Mouse (Mus musculus): ENCODE results near the gene Tmc5.

Tmc5 gene

GRCm38 (mm10) chr7:118597201-118597600, at the start of gene Tmc5:
Gene Tmc5, plus strand, starts transcription at chr7:118597297.
- no peak for DNase-seq (ENCODE audit: low spot score in 2 of 2)

GRCm38 (mm10) chr7:118547451-118547850, 49.6 kb upstream of the Tmc5 start:
- DNase-seq (ENCODE audit: low spot score in 2 of 2): no peak

GRCm38 (mm10) chr7:118553881-118554280, 43.2 kb upstream of the Tmc5 start:
- no peak for DNase-seq (ENCODE audit: low spot score in 2 of 2)

- no peak for DNase-seq (ENCODE audit: low spot score in 2 of 2)
Observed at GRCm38 (mm10) chr7:118554290-118554689, 42.8 kb upstream of the Tmc5 start.

- DNase-seq (ENCODE audit: low spot score in 2 of 2): no peak
Observed at GRCm38 (mm10) chr7:118569121-118569543, 28.0 kb upstream of the Tmc5 start.

- no peak for DNase-seq (ENCODE audit: low spot score in 2 of 2)
Observed at GRCm38 (mm10) chr7:118571350-118571749, 25.7 kb upstream of the Tmc5 start.

GRCm38 (mm10) chr7:118572039-118572438, 25.1 kb upstream of the Tmc5 start:
- DNase-seq (ENCODE audit: low spot score in 2 of 2): no peak

- no peak for DNase-seq (ENCODE audit: low spot score in 2 of 2)
Observed at GRCm38 (mm10) chr7:118578269-118578668, 18.8 kb upstream of the Tmc5 start.

- no peak for DNase-seq (ENCODE audit: low spot score in 2 of 2)
Observed at GRCm38 (mm10) chr7:118579938-118580337, 17.2 kb upstream of the Tmc5 start.

DNA sequence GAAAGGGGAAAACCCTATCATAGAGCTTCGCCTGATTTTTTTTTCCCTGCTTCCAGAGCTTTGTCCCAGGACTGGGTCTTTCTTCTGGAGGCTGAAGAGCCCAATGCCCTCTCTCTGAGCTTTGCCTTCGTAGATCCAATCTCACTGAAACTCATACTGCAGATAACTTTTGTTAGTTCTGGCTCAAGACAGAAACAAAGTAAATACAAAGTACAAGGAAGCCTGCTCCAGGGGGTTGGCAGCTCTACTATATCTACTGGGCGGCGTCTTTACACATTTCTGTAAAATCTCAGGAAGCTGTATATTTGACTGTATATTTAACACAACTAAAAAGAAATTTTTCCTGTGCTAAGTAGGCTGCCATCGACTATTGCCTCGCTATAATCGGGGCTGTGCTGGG, 13.3 kb upstream of the Tmc5 start:
- no peak for DNase-seq (ENCODE audit: low spot score in 2 of 2)

DNA sequence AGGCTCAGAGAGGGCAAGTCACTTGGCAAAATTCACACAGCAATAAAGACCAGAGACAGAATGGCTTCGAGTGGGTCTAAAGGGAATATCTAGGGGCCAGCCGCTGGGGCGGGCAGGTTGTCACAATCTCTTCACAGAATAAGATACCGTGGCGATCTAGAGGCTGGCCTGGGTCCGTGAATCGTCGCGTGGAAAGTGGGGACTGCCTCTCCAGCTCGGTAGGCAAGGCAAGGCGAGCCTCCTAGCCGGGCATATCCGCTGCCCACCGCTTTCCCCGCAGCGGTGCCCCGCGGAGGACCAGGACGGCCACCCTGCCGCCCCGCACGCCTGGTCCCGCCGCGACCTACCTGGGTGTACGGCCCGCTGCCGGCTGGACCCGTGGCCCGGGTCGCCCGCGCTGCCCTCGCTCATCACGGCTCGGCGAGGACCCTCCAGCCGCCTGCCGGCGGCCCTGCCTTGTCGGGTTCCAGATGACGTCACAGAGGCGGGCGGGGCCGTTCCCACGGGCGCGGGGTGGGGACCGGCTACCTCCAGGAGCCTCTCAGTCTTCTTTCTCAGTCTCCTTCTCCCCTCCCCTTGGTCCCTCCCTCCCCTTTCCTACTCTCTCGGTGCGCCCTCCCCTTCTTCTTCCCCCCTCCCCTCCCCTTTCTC, 12.7 kb upstream of the Tmc5 start, which contains the start of gene Tmc7:
Gene Tmc7 (minus strand): TSS at position 480 of the 651 bp plus-strand sequence.
- DNase-seq (ENCODE audit: low spot score in 2 of 2): peak in 1 of 2 experiments; percentile 28

DNA sequence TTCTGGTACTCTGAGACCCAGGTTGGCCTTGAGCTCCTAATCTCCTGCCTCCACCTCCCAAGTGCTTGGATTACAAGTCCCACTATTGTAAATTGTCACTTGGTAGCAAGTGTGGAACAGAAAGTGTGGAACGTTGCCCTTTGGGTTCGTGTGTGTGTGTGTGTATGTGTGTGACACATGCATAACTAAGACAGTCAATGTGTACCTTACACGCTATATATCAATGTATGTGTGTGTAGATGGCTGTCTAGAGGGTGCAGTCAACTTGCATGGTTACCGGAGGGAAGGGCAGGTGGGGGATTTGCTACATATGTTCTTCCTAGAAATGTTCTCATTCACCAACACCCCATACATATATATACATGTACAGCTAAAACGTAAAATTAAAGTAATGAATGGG, 12.2 kb upstream of the Tmc5 start:
- no peak for DNase-seq (ENCODE audit: low spot score in 2 of 2)

- DNase-seq (ENCODE audit: low spot score in 2 of 2): no peak
Observed at GRCm38 (mm10) chr7:118585856-118586255, 11.2 kb upstream of the Tmc5 start.

DNA sequence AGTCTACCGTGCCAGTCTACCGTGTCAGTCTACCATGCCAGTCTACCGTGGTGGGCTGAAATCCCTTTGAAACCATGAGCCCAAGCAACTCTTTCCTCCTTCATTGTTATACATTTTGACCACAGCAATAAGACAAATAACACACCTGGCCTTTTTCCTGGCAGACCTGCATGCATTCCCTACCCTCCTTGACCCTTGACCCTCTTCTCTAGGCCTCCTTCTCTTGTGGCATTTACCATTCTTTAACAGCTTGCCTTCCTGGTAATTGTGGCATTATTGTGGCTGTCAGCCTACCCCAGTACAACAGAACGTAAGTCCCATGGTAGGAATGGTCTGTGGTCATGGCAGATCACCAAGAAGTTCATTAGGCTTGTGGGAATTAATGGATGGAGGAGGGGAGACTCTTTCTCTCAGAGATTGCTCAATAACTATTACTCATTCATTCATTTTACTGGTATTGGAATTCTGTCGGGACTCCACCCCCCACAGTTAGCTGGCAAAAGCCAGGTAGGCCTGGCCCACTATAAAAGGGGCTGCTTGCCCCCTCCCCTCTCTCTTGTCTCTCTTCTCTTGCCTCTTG, 6.3 kb upstream of the Tmc5 start:
- DNase-seq (ENCODE audit: low spot score in 2 of 2): no peak

DNA sequence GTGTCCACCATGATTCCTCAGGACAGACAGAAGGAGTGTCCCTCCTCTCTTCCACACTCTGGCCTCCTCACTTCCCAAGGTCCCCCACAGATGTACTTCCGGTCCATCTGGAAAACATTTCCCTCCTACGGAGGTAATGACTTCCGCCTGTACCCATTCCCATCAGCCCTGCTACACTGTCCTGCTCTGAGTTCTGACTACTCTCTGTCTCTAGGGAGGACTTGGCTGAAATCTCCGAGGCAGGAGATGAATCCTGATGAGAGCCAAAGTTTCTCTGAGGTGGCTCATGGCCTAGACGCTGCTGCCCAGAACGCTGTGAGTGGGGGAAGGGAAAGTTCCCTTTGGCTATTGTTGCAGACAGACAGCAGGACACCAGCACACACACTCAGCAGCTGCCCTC, 5.0 kb upstream of the Tmc5 start:
- DNase-seq (ENCODE audit: low spot score in 2 of 2): no peak

DNA sequence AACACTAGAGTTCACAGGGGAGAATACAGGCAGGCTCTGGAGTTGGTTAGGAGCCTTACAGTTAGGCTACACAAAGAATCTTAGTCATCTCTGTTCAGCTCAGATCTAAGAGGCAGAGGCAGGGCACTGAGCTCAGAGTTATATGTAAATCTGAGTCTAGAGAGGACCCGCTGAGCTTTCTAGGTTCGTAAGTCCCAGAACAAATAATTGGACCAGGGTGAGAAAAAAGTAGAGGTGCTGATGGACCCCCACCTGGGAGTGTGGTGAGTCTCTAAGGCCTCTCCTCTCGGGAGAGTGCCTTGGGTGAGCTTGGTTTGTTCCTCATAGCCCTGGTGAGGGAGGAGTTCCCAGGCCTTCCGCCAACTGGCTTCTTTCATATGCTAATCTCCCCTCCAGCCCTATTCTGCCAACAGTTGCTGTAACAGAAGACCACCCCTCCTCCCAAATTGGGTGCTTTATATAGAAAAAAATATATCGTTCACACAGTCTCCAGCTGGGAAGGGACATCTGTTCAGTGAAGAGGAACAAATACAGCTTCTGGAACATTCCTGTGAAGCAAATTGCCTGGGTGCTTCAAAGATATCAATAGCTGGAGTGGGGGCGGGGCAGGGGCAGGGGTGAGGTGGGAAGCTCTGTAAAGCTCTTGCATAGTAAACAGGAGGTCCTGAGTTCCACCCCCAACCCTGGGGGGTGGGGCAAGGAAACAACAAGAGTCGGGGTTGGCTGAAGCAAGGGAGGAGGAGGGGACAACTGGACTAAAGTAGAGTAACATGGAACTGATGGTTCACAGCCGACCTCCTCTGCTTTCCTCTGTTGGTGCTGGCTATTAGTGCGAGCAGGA, 3.3 kb upstream of the Tmc5 start:
- DNase-seq (ENCODE audit: low spot score in 2 of 2): no peak

DNA sequence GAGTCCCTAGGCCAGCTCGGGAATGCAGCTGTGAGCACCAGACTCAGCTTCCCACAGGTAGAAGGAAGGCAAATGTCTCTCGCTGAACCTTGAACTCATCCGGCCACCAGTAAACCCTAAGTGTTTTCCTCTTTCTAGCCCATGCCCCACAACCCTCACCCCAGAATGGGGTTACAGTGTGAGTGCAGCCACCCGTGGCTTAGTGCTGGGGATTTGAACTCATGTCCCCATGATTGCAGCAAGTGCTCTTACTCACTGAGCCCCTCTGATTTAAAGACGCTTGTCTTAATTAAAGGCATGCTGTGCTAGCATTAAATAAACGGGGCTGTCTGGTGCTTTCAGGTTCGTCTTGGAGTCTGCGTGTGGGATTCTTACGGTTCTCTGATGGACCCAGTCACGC, 2.5 kb upstream of the Tmc5 start:
- no peak for DNase-seq (ENCODE audit: low spot score in 2 of 2)

- DNase-seq (ENCODE audit: low spot score in 2 of 2): peak; percentile 47 to 78
Observed at GRCm38 (mm10) chr7:118595228-118595627, 1.9 kb upstream of the Tmc5 start.

GRCm38 (mm10) chr7:118596271-118596670, 826 bp upstream of the Tmc5 start:
- no peak for DNase-seq (ENCODE audit: low spot score in 2 of 2)

DNA sequence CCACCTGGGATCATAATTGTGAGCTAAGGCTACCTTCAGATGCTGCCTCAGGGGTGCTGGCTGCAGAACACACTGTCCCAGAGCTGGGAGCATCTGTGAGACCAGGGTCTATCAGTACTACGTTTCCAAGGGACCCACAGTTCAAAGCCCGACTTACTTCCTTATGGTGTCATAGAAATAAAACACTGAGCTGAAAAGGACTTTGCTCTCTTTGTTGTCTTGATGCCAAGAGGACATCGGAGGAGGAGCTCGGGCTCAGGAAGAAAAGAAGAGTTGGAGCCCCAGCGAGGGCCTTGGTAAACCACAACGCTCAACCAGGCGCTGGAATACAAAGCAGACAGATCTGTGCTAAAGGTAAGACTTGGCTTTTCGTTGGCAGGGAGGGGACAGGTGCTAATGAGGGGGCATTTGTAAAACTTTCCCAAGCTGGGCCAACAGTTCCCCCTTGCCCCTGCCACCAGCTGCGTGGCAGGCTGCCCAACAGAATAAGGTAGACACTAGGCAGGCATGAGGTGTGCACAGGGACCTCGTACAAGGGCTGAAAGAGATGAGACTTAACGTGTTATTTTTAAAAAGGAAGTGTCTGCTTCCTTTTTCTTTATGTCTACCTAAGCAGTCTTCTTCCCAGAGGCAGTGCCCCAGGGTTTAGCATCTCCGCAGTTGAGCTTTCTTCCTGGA, 3.0 kb downstream of the Tmc5 start:
- no peak for DNase-seq (ENCODE audit: low spot score in 2 of 2)

GRCm38 (mm10) chr7:118604842-118605241, 7.7 kb downstream of the Tmc5 start:
- DNase-seq (ENCODE audit: low spot score in 2 of 2): no peak

DNA sequence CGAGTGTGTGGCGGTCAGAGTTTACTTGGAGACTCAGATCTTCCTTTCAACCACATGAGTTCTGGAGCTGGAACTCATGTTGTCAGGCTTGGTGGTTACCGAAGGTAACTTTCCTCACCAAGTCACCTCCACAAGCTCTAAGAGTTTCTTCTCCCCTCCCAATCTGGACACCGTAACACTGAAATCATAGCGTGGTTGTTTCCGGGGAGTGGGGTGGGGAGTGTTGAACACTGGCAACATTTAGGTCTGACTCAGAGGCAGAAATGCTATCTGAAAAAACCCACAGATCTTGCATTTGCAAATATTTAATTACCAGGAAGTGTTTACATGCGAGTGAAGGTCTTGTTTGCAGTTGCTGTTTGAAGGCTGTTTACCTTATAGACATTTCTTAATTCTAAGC, 12.7 kb downstream of the Tmc5 start:
- no peak for DNase-seq (ENCODE audit: low spot score in 2 of 2)
